Mouse (Mus musculus) MEL (cell line): Measurements from ENCODE around the gene Txnrd2. TPM values are rescaled to one million over a fixed set of nuclear protein-coding genes. Genes with fewer than 3 reads are reported as not detected.

Experiments
- DNase-seq: peaks from one replicate; pipeline ENCODE4 v3.0.0; 2011; ENCODE audit warnings: low read depth, low spot score
- H3K27ac ChIP-seq: 2 replicates; pipeline ENCODE4 v1.5.1; 2012; ENCODE audit warnings: low read depth, mild to moderate bottlenecking, control low read depth, low read length, moderate library complexity; ENCODE audit not compliant: control insufficient read depth
- H3K27me3 ChIP-seq, 2 experiments: fragments of 150-350 bp in 1 of 2; sonication (generic) in 1 of 2; 2 replicates each; pipeline ENCODE4 v1.6.1; 2012; ENCODE audit warnings: low read length in 2 of 2, mild to moderate bottlenecking in 2 of 2, improper control_type of control experiment in 1 of 2, moderate library complexity in 1 of 2; ENCODE audit not compliant: insufficient read depth in 2 of 2, control insufficient read depth in 1 of 2
- H3K36me3 ChIP-seq, 2 experiments: 2 replicates each; pipeline ENCODE4 v1.6.1; 2012 to 2014; ENCODE audit warnings: low read length in 2 of 2, improper control_type of control experiment in 1 of 2, inconsistent platforms in 1 of 2, mild to moderate bottlenecking in 1 of 2; ENCODE audit not compliant: insufficient read depth in 2 of 2, control insufficient read depth in 1 of 2
- H3K4me1 ChIP-seq, 2 experiments: fragments of 150-350 bp in 1 of 2; sonication (generic) in 1 of 2; 2 replicates each; pipeline ENCODE4 v1.6.1; 2012; ENCODE audit warnings: low read length in 2 of 2, improper control_type of control experiment in 1 of 2, mild to moderate bottlenecking in 1 of 2; ENCODE audit not compliant: insufficient read depth in 2 of 2, control insufficient read depth in 1 of 2
- H3K4me3 ChIP-seq, 2 experiments: fragments of 150-350 bp in 1 of 2; sonication (generic) in 1 of 2; 2 replicates each; pipeline ENCODE4 v1.5.1; 2012; ENCODE audit warnings: low read depth in 2 of 2, low read length in 2 of 2, mild to moderate bottlenecking in 2 of 2, moderate library complexity in 2 of 2, control low read depth in 1 of 2, improper control_type of control experiment in 1 of 2; ENCODE audit not compliant: control insufficient read depth in 1 of 2, insufficient read depth in 1 of 2
- H3K79me2 ChIP-seq: 2 replicates; pipeline ENCODE4 v1.6.1; 2012; ENCODE audit warnings: mild to moderate bottlenecking, low read length, moderate library complexity; ENCODE audit not compliant: control insufficient read depth, poor library complexity, insufficient read depth
- H3K9ac ChIP-seq: 2 replicates; pipeline ENCODE4 v1.6.1; 2012; ENCODE audit warnings: low read depth, mild to moderate bottlenecking, control low read depth, low read length, moderate library complexity; ENCODE audit not compliant: control insufficient read depth, poor library complexity, severe bottlenecking
- H3K9me3 ChIP-seq: fragments of 150-350 bp; sonication (generic); replicated peaks from 2 replicates; pipeline ENCODE4 v1.6.1; 2012; ENCODE audit warnings: mild to moderate bottlenecking, low read length, improper control_type of control experiment, moderate library complexity; ENCODE audit not compliant: insufficient read depth
- BHLHE40 ChIP-seq: IDR thresholded peaks from 2 replicates; pipeline ENCODE4 v1.6.1; 2012; ENCODE audit warnings: low read depth, mild to moderate bottlenecking, inconsistent platforms, low read length, improper control_type of control experiment, borderline replicate concordance
- E2F4 ChIP-seq: IDR thresholded peaks from 2 replicates; pipeline ENCODE4 v1.6.1; 2011; ENCODE audit warnings: low read depth, low read length, improper control_type of control experiment, borderline replicate concordance
- EP300 ChIP-seq, 2 experiments: IDR thresholded peaks; 2 replicates each; pipeline ENCODE4 v1.6.1; 2011; ENCODE audit warnings: improper control_type of control experiment in 2 of 2, low read length in 2 of 2, low read depth in 1 of 2, mild to moderate bottlenecking in 1 of 2
- ETS1 ChIP-seq: IDR thresholded peaks from 2 replicates; pipeline ENCODE4 v1.6.1; 2012; ENCODE audit warnings: low read depth, mild to moderate bottlenecking, inconsistent platforms, low read length, improper control_type of control experiment, moderate library complexity
- KAT2A ChIP-seq: conservative IDR thresholded peaks from 2 replicates; pipeline ENCODE4 v1.6.1; 2012; ENCODE audit warnings: low read depth, low read length, improper control_type of control experiment, inconsistent platforms
- MAFK ChIP-seq: IDR thresholded peaks from 2 replicates; pipeline ENCODE4 v1.6.1; 2011; ENCODE audit warnings: low read depth, mild to moderate bottlenecking, low read length, improper control_type of control experiment, borderline replicate concordance
- MAX ChIP-seq: IDR thresholded peaks from 2 replicates; pipeline ENCODE4 v1.6.1; 2011; ENCODE audit warnings: low read length, improper control_type of control experiment
- MAZ ChIP-seq: IDR thresholded peaks from 2 replicates; pipeline ENCODE4 v1.6.1; 2012; ENCODE audit warnings: low read depth, mild to moderate bottlenecking, inconsistent platforms, low read length, improper control_type of control experiment
- MEF2A ChIP-seq: IDR thresholded peaks from 2 replicates; pipeline ENCODE4 v1.6.1; 2014; ENCODE audit warnings: low read depth, mild to moderate bottlenecking, inconsistent platforms, low read length, improper control_type of control experiment; ENCODE audit not compliant: poor library complexity, insufficient replicate concordance, severe bottlenecking; ENCODE audit errors: extremely low read depth
- MXI1 ChIP-seq: IDR thresholded peaks from 2 replicates; pipeline ENCODE4 v1.6.1; 2011; ENCODE audit warnings: mild to moderate bottlenecking, low read depth, low read length, improper control_type of control experiment
- MYB ChIP-seq: IDR thresholded peaks from 2 replicates; pipeline ENCODE4 v1.6.1; 2011; ENCODE audit warnings: mild to moderate bottlenecking, low read depth, low read length, improper control_type of control experiment
- MYC ChIP-seq: IDR thresholded peaks from 2 replicates; pipeline ENCODE4 v1.6.1; 2011; ENCODE audit warnings: low read depth, mild to moderate bottlenecking, low read length, improper control_type of control experiment, moderate library complexity
- NRF1 ChIP-seq: IDR thresholded peaks from 2 replicates; pipeline ENCODE4 v1.6.1; 2014; ENCODE audit warnings: low read depth, mild to moderate bottlenecking, inconsistent platforms, low read length, improper control_type of control experiment, moderate library complexity; ENCODE audit not compliant: poor library complexity, insufficient read depth, severe bottlenecking
- POLR2AphosphoS2 ChIP-seq: IDR thresholded peaks from 2 replicates; pipeline ENCODE4 v1.6.1; 2011; ENCODE audit warnings: low read length, improper control_type of control experiment
- RAD21 ChIP-seq: IDR thresholded peaks from 2 replicates; pipeline ENCODE4 v1.6.1; 2011; ENCODE audit warnings: mild to moderate bottlenecking, low read depth, low read length, improper control_type of control experiment
- RCOR1 ChIP-seq: IDR thresholded peaks from 2 replicates; pipeline ENCODE4 v1.6.1; 2012; ENCODE audit warnings: low read depth, mild to moderate bottlenecking, inconsistent platforms, low read length, improper control_type of control experiment
- SMC3 ChIP-seq: IDR thresholded peaks from 2 replicates; pipeline ENCODE4 v1.6.1; 2011; ENCODE audit warnings: low read depth, low read length, improper control_type of control experiment
- TAL1 ChIP-seq: IDR thresholded peaks from 2 replicates; pipeline ENCODE4 v1.6.1; 2012; ENCODE audit warnings: mild to moderate bottlenecking, inconsistent platforms, low read length, moderate library complexity, mixed read lengths
- TCF12 ChIP-seq: IDR thresholded peaks from 2 replicates; pipeline ENCODE4 v1.6.1; 2014; ENCODE audit warnings: low read depth, mild to moderate bottlenecking, inconsistent platforms, low read length, improper control_type of control experiment, moderate library complexity
- UBTF ChIP-seq: IDR thresholded peaks from 2 replicates; pipeline ENCODE4 v1.6.1; 2012; ENCODE audit warnings: low read depth, mild to moderate bottlenecking, inconsistent platforms, low read length, improper control_type of control experiment, moderate library complexity, borderline replicate concordance; ENCODE audit not compliant: insufficient read depth
- USF1 ChIP-seq: IDR thresholded peaks from 2 replicates; pipeline ENCODE4 v1.6.1; 2014; ENCODE audit warnings: low read depth, mild to moderate bottlenecking, inconsistent platforms, low read length, improper control_type of control experiment, moderate library complexity
- ZMIZ1 ChIP-seq: IDR thresholded peaks from 2 replicates; pipeline ENCODE4 v1.6.1; 2012; ENCODE audit warnings: low read depth, mild to moderate bottlenecking, inconsistent platforms, low read length, improper control_type of control experiment, moderate library complexity
- ZNF384 ChIP-seq: IDR thresholded peaks from 2 replicates; pipeline ENCODE4 v1.6.1; 2012; ENCODE audit warnings: low read depth, mild to moderate bottlenecking, inconsistent platforms, low read length, improper control_type of control experiment
- polyA plus RNA-seq, 2 experiments: library from polyadenylated mRNA; stranded (reverse) in 1 of 2; unstranded in 1 of 2; fragments of >175 nt in 1 of 2; fragments of >200 nt in 1 of 2; gene quantifications; 2 replicates each; pipeline versions ENCODE4 v1.2.1 to v1.2.4; 2012; ENCODE audit warnings: low replicate concordance in 2 of 2, low read depth in 1 of 2; ENCODE audit not compliant: insufficient read length in 2 of 2, insufficient read depth in 1 of 2, missing spikeins in 1 of 2
- total RNA-seq: library from RNA; depleted of rRNA; stranded (reverse); fragments of 300-350 nt; gene quantifications from 2 replicates; pipeline ENCODE4 v1.2.3, GENCODE M21; 2012

Gene Txnrd2
- total and polyA plus RNA-seq, 3 experiments, result 31.2 to 46.8 TPM; not detected in 1

DNA sequence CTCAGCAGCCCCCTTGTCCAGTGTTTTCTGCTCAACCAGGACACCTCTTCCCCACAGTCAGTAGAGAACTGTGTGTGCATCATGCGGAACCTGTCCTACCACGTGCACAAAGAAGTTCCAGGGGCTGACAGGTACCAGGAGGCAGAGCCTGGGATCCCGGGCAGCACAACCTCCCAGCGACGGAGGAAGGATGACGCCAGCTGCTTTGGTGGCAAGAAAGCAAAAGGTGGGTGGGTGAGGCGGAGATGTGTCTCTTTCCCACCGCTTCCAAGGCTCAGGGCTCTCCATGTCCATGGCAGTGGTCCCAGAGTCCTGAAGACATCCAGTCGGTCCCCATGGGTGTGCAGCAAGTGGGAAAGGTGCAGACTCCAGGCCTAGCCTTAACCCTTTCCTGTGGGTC lies 26.2 kb upstream of the Txnrd2 start:
- Histone ChIP-seq H3K4me3 (no peak overlapping the region), H3K9me3 (no peaks in the 10 kb centered on the region), H3K9ac (no peak overlapping the region), H3K4me1 (no peaks in the 10 kb centered on the region), H3K36me3 (no peaks in the 10 kb centered on the region; a peak in 1 of 4 replicates), H3K79me2 (no peaks in the 10 kb centered on the region), H3K27me3 (no peaks in the 10 kb centered on the region), H3K27ac (no peak overlapping the region)
- no peak for DNase-seq
- TF ChIP-seq POLR2AphosphoS2 (no peak), UBTF (no peak), EP300 (IDR thresholded peaks at IDR 0.05; ENCODE audit: low read depth in 1 of 2, low read length in 2 of 2) (no peak), TAL1 (no peak), MAX (no peak), RAD21 (no peak), KAT2A (no peak), USF1 (no peak), TCF12 (no peak), MYB (no peak), BHLHE40 (no peak), RCOR1 (no peak)

DNA sequence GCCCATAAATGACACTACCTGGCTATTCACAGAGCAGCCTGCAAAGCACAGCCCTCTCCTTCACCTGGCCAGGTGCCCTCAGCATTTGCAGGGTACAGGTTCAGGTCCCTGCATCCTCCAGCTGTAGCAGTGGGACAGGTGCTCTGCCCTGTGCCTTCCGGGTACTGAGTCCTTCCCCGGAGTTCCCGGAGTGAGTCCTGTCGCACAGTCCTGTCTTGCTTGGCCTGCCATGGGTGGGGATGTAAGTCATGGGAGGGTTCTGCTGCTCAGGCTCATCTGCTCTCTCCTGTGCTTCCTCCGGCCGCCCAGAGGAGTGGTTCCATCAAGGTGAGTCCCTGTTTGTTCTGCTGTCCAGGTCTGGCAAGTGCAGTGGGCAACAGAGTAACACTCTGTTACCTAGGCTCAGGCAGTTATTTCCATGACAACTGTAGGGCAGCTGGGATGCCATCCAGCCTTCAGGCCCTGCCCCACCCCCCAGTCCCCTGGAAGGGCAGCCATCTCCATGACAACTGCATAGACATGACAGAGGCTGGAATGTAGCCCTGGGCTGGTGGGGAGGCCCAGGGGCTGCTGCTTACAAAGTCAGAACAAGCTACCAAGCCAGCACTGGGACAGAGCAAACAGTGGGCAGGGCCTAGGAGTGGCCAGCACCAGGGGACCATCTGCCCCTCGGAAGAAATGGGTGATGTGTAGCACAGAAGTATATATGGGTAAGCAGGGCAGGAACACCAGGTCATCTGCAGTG lies 25.5 kb upstream of the Txnrd2 start:
- Histone ChIP-seq H3K79me2 (no peaks in the 10 kb centered on the region), H3K4me1 (peaks cover 0 to 5% of the 10 kb centered on the region in 2 experiments; a peak in 2 of 4 replicates), H3K9me3 (no peaks in the 10 kb centered on the region), H3K4me3 (no peak overlapping the region), H3K9ac (no peak overlapping the region), H3K36me3 (peaks cover 0 to 3% of the 10 kb centered on the region in 2 experiments; a peak in 3 of 4 replicates), H3K27me3 (no peaks in the 10 kb centered on the region), H3K27ac (no peak overlapping the region)
- TF ChIP-seq BHLHE40, result no peak
- TF ChIP-seq MAZ, result no peak
- TF ChIP-seq KAT2A, result no peak
- no peak for TF ChIP-seq MAFK
- TF ChIP-seq ZMIZ1, result no peak
- no peak for TF ChIP-seq ZNF384
- no peak for TF ChIP-seq UBTF
- TF ChIP-seq MYC, result no peak
- no peak for TF ChIP-seq SMC3
- no peak for TF ChIP-seq MAX
- TF ChIP-seq EP300 (IDR thresholded peaks at IDR 0.05; ENCODE audit: low read depth in 1 of 2, low read length in 2 of 2), result no peak
- TF ChIP-seq MXI1, result no peak
- TF ChIP-seq ETS1, result no peak
- TF ChIP-seq MEF2A, result no peak
- TF ChIP-seq NRF1, result no peak
- no peak for TF ChIP-seq E2F4
- DNase-seq, result no peak
